Mouse (Mus musculus) megakaryocyte, embryonic 14.5 days (primary cell): ENCODE results near the gene Kremen1.

ENCODE experiments used
- FLI1 ChIP-seq: IDR thresholded peaks from 2 replicates; pipeline ENCODE4 v1.6.1; 2012; ENCODE audit warnings: low read length, inconsistent platforms, mixed read lengths
- GATA1 ChIP-seq: IDR thresholded peaks from 3 replicates; pipeline ENCODE4 v1.6.1; 2012; ENCODE audit warnings: mixed read lengths, low read length, inconsistent platforms, borderline replicate concordance

GRCm38 (mm10) chr11:5163421-5163820, 97.9 kb downstream of the Kremen1 start:
- TF ChIP-seq GATA1 (no peak), FLI1 (no peak)
